Mouse (Mus musculus): ENCODE data around the gene Ano2. TPM values are rescaled to one million over a fixed set of nuclear protein-coding genes. Genes with fewer than 3 reads are reported as not detected.
A peak's percentile ranks its signal among the peaks of the same experiment; 100 is the strongest.

The Ano2 gene
- total RNA-seq, 2 experiments from 2014 or later, result 5.6 to 8.3 TPM

GRCm38 (mm10) chr6:125687986-125688385 is 2.2 kb upstream of the Ano2 start:
- no peak overlapping the region for H3K4me3 ChIP-seq
- TF ChIP-seq CTCF (conservative IDR thresholded peaks at IDR 0.05), result no peak
- H3K27ac ChIP-seq, result no peak overlapping the region
- DNase-seq (ENCODE audit: low spot score in 2 of 2), result no peak

DNA sequence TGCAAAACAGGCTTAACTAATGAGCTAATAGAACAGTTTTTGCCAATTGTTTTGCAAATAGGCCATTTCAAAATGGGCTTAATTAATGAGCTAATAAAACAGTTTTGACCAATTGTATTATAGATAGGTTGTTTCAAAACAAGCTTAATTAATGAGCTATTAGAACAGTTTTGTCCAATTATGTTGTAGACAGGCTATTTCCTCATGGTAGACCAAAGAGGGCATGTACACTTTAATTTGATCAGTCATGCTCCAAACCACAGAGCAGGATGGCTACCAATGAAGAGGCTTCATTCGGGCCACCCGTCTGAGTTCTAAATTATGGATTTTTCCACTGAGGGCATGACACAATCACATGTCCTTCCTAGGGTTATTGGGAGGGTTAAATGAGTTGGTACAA is 10.9 kb downstream of the Ano2 start:
- DNase-seq (ENCODE audit: low spot score in 2 of 2), result no peak
- Histone ChIP-seq H3K27ac (no peak overlapping the region), H3K4me3 (no peak overlapping the region)
- TF ChIP-seq CTCF (conservative IDR thresholded peaks at IDR 0.05), result no peak

GRCm38 (mm10) chr6:125711261-125711660 is 21.0 kb downstream of the Ano2 start:
- Histone ChIP-seq H3K4me3 (peak overlapping the region; percentile 31; the same call in 1 of the 2 replicates), H3K27ac (peak overlapping the region; percentile 68; the same call in 1 of the 2 replicates)
- TF ChIP-seq CTCF (conservative IDR thresholded peaks at IDR 0.05), result no peak
- DNase-seq (ENCODE audit: low spot score in 2 of 2), result peak; percentile 44 to 53

DNA sequence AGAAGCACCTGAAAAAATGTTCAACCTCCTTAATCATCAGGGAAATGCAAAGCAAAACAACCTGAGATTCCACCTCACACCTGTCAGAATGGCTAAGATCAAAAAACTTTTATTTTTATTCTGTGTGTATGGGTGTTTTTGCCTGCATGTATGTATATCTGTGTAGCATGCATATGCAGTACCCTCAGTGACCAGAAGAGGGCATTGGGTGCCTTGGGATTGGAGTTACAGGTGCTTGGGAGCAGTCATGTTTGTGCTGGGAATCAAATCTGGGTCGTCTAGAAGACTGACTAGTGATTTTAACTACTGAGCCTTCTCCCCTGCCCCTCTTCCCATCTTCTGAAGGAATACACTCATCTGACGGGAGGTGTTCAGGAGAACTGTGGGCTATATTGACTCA is 36.2 kb downstream of the Ano2 start:
- DNase-seq (ENCODE audit: low spot score in 2 of 2), result no peak
- Histone ChIP-seq H3K4me3 (no peak overlapping the region), H3K27ac (no peak overlapping the region)
- TF ChIP-seq CTCF (conservative IDR thresholded peaks at IDR 0.05), result peak; percentile 60

- TF ChIP-seq CTCF (conservative IDR thresholded peaks at IDR 0.05), result no peak
- H3K27ac ChIP-seq, result no peak overlapping the region
- no peak for DNase-seq (ENCODE audit: low spot score in 2 of 2)
- no peak overlapping the region for H3K4me3 ChIP-seq
Measured at GRCm38 (mm10) chr6:125727484-125727911, 37.3 kb downstream of the Ano2 start.

DNA sequence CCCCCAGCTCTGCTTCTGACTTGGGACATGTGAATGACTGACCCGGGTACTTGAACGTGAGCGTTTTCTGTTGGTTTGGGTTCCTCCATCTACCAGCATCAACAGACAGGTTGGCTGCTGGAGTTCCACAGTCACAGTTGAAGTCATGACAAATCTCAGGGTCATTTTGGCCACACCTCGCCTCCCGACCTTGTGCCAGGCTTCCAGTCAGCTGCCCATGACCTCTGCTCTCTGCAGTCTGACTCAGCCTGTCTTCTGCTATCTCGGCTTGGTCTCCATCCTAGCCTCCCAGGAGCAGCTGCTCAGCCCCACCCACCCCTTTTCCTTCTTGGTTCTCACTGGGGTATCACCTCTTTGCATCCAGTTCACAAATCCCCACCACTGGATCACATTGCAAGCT is 39.3 kb downstream of the Ano2 start:
- DNase-seq (ENCODE audit: low spot score in 2 of 2), result no peak
- H3K27ac ChIP-seq, result no peak overlapping the region

DNA sequence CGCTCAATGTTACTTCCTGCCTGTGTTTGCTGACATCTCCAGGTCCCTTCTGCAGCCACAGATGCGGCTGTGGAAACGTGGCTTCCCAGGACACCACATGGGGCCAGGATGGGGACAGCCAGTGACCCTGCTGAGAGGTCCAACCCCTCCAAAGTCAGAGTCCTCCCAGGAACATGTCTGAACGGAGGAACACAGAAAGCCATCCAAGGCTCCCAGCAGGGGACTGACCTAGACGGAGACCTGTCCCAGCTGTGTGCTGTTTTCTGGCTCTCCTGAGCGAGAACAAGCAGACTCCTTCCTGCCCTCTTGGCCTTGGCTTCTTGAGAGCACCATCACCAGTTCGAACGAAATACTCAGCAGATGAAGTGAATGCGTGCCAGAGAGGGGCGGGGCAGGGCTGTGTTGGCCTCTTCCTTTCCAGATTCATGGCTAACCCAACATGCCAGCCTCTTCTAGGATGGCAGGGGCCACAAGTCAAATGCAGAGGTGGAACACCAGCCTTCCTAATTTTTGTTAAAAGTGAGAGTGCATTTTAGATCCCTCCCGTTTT is 39.8 kb downstream of the Ano2 start:
- no peak overlapping the region for H3K4me3 ChIP-seq
- no peak overlapping the region for H3K27ac ChIP-seq
- no peak for DNase-seq (ENCODE audit: low spot score in 2 of 2)
- no peak for TF ChIP-seq CTCF (conservative IDR thresholded peaks at IDR 0.05)

More for the DNA sequence above, 39.3 kb downstream of the Ano2 start:
- no peak for TF ChIP-seq CTCF (conservative IDR thresholded peaks at IDR 0.05)
- no peak overlapping the region for H3K4me3 ChIP-seq

- no peak for TF ChIP-seq CTCF (conservative IDR thresholded peaks at IDR 0.05)
- Histone ChIP-seq H3K4me3 (no peak overlapping the region), H3K27ac (peak overlapping the region; percentile 54)
- no peak for DNase-seq (ENCODE audit: low spot score in 2 of 2)
Measured at GRCm38 (mm10) chr6:125737511-125738285, 47.5 kb downstream of the Ano2 start.

DNA sequence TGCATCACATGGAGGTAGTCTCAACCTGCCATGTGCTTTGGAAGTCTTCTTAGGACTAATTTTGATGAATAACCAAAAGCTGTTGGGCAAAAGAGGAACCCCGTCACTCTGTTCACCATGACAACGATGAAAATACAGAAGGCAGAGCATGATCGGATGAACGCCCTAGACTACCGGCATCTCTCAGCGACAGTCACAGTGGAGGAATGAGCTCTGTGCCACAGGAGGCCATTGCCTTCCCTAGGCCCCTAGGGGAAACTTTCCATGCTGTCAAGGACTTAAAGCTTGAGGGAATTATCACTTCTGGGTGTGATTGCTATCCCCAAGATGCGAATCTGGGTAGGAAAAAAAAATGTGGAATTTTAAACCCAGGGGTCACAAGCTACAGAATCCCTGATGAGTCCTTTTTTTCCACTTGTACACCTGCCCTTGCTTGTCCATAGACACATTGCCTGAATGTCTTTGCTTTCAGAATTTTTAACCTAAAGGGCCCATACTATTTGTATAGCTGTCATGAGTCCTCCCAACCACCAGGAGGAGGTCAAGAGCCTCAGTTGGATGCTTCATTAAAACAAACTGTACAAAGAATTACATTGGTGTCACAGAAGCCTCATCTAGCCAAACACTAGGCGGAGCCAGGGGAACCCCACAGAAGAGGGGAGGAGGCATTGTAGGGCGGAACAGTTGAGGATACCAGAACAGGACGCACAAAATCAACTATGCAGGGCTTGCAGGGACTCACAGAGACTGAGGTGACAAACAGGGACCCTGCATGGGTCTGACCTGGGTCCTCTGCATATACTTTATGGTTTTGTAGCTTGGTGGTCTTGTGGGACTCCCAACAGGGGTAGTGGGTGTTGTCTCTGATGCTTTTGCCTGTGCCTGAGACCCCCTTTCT is 53.2 kb downstream of the Ano2 start:
- Histone ChIP-seq H3K27ac (peak overlapping the region; percentile 1; the same call in 1 of the 2 replicates), H3K4me3 (no peak overlapping the region)
- peak; percentile 65 for TF ChIP-seq CTCF (conservative IDR thresholded peaks at IDR 0.05)
- no peak for DNase-seq (ENCODE audit: low spot score in 2 of 2)

GRCm38 (mm10) chr6:125747322-125747930 is 57.2 kb downstream of the Ano2 start:
- no peak overlapping the region for H3K27ac ChIP-seq
- TF ChIP-seq CTCF (conservative IDR thresholded peaks at IDR 0.05), result no peak
- DNase-seq (ENCODE audit: low spot score in 2 of 2), result no peak
- no peak overlapping the region for H3K4me3 ChIP-seq

GRCm38 (mm10) chr6:125748646-125749045 is 58.4 kb downstream of the Ano2 start:
- no peak for DNase-seq (ENCODE audit: low spot score in 2 of 2)
- no peak for TF ChIP-seq CTCF (conservative IDR thresholded peaks at IDR 0.05)
- Histone ChIP-seq H3K4me3 (no peak overlapping the region), H3K27ac (no peak overlapping the region)

DNA sequence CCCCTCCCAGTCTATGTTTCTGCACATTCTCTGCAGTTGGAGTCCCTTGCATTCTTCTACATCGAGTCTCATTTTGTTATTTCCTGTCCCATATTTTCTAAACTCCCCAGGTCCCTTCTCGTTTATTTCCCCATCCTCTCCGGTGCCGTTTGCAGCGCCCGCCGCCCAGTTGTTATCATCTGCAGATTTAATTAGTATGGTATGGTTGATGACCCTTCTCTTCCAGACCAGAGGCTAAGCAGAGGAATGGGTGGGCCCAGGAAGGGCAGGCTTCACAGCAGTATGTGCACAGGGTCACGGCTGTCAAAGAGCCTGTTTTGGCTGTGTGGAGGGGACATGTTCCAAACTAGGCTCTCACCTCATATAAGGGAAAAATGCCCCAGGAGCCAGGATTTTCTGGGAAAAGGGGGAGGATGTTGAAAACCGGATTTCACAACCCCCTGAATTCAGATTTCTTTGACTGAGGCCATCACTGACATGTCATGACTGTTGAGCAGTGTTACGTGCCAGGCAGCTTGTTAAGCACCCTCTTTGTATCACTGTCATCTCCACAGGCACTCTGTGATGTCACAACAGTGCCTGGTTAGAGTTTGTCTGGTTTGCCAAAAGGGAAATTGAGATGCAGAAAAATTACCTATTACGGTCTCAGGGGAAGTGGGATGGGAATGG is 72.8 kb downstream of the Ano2 start:
- no peak for TF ChIP-seq CTCF (conservative IDR thresholded peaks at IDR 0.05)
- Histone ChIP-seq H3K4me3 (no peak overlapping the region), H3K27ac (no peak overlapping the region)
- no peak for DNase-seq (ENCODE audit: low spot score in 2 of 2)
